Mouse (Mus musculus) hindlimb bud, embryonic 11.5 days (tissue): ENCODE data around the gene Olfr1499.
"Not testable (repeated sequence)": the region's sequence is repeated elsewhere in the genome, so short reads cannot be mapped to it uniquely, and the experiment has no call there.

ENCODE experiments used
- DNase-seq: peaks from one replicate; pipeline ENCODE4 v3.0.0-alpha.2; 2012; ENCODE audit warnings: low read depth, low spot score; ENCODE audit errors: extremely low spot score

The Olfr1499 gene

GRCm38 (mm10) chr19:13819347-13819746 lies at the start of gene Olfr1499:
TSS of gene Olfr1499 (minus strand) at chr19:13819447.
- no peak for DNase-seq

- no peak for DNase-seq
Measured at GRCm38 (mm10) chr19:13861495-13861894, 42.2 kb upstream of the Olfr1499 start, which contains the start of gene Olfr1502. TSS of gene Olfr1502 (plus strand) at chr19:13861795.

GRCm38 (mm10) chr19:13850592-13850991 lies 31.3 kb upstream of the Olfr1499 start, which contains the start of gene Olfr1501:
TSS of gene Olfr1501 (minus strand) at chr19:13850692.
- DNase-seq, result not testable (repeated sequence)

GRCm38 (mm10) chr19:13830388-13830787 lies 11.1 kb upstream of the Olfr1499 start, which contains the start of gene Olfr1500:
TSS of gene Olfr1500 (minus strand) at chr19:13830488.
- DNase-seq, result no peak

GRCm38 (mm10) chr19:13828447-13828846 lies 9.2 kb upstream of the Olfr1499 start:
- no peak for DNase-seq

GRCm38 (mm10) chr19:13820847-13821246 lies 1.6 kb upstream of the Olfr1499 start:
- no peak for DNase-seq

GRCm38 (mm10) chr19:13818827-13819226 lies 420 bp downstream of the Olfr1499 start:
- DNase-seq, result peak; percentile 0

GRCm38 (mm10) chr19:13812823-13813222 lies 6.4 kb downstream of the Olfr1499 start:
- no peak for DNase-seq

GRCm38 (mm10) chr19:13805486-13805885 lies 13.8 kb downstream of the Olfr1499 start:
- not testable (repeated sequence) for DNase-seq

GRCm38 (mm10) chr19:13798102-13798501 lies 21.1 kb downstream of the Olfr1499 start, which contains the start of gene Olfr1497:
TSS of gene Olfr1497 (minus strand) at chr19:13798202.
- DNase-seq, result no peak

GRCm38 (mm10) chr19:13777578-13777977 lies 41.7 kb downstream of the Olfr1499 start, which contains the start of gene Olfr1496:
TSS of gene Olfr1496 (plus strand) at chr19:13777878.
- no peak for DNase-seq

GRCm38 (mm10) chr19:13768565-13769276 lies 50.5 kb downstream of the Olfr1499 start:
- no peak for DNase-seq

- no peak for DNase-seq
Measured at GRCm38 (mm10) chr19:13764306-13764705, 54.9 kb downstream of the Olfr1499 start, which contains the start of gene Olfr1495. TSS of gene Olfr1495 (plus strand) at chr19:13764606.
